17 mouse cellular contexts compared by ENCODE assay signal in genomic region chr16:44667118-44667517, GRCm38 (mm10). TPM values are rescaled to one million over a fixed set of nuclear protein-coding genes. Genes with fewer than 3 reads are reported as not detected.
A peak's percentile ranks its signal among the peaks of the same experiment; 100 is the strongest.
DNase-seq lines count a peak whose midpoint lies in the region; ATAC-seq lines count a peak whose summit lies in the region.
"Had no signal": no experiment of that assay in that cellular context is flagged by ENCODE, and none has a peak within 500 bp of the region (broad histone marks: within the 10 kb centered on the region; RNA-seq: fewer than 3 reads in every experiment).

No protein-coding gene starts in this region.

- peak overlapping the region; percentile 11; the same call in 1 of the 2 replicates for H3K27ac ChIP-seq in kidney, embryonic 16.5 days (ENCODE audit: low read length)
- H3K27ac ChIP-seq in forebrain, embryonic 11.5 days (ENCODE audit: low read depth, low read length), result peak overlapping the region; percentile 42; the same call in 1 of the 2 replicates
- peak overlapping the region; percentile 55; the same call in 1 of the 2 replicates for H3K27ac ChIP-seq in hindbrain, embryonic 12.5 days
- H3K27ac ChIP-seq in neural tube, embryonic 12.5 days, result 0 out of 2 replicates have a peak overlapping the region, but pooled peaks have one; percentile 7
- H3K27ac ChIP-seq: heart, embryonic 15.5 days; layer of hippocampus, adult 2 months had no signal

- no peak overlapping the region for H3K4me3 ChIP-seq in kidney, embryonic 16.5 days (ENCODE audit: low read length)
- H3K4me3 ChIP-seq in forebrain, embryonic 11.5 days (ENCODE audit: low read depth, low read length), result no peak overlapping the region
- no peak overlapping the region for H3K4me3 ChIP-seq in hindbrain, embryonic 12.5 days
- no peak overlapping the region for H3K4me3 ChIP-seq in neural tube, embryonic 12.5 days
- H3K4me3 ChIP-seq: heart, embryonic 15.5 days; layer of hippocampus, adult 2 months; megakaryocyte, embryonic 14.5 days; myocyte had no signal

- H3K36me3 ChIP-seq in kidney, embryonic 16.5 days (ENCODE audit: insufficient read depth, low read length), result no peaks in the 10 kb centered on the region
- H3K36me3 ChIP-seq in forebrain, embryonic 11.5 days (ENCODE audit: control insufficient read depth, insufficient read depth, low read length), result no peaks in the 10 kb centered on the region
- no peaks in the 10 kb centered on the region for H3K36me3 ChIP-seq in hindbrain, embryonic 12.5 days
- no peaks in the 10 kb centered on the region for H3K36me3 ChIP-seq in neural tube, embryonic 12.5 days
- H3K36me3 ChIP-seq: heart, embryonic 15.5 days had no signal

- no peaks in the 10 kb centered on the region for H3K27me3 ChIP-seq in kidney, embryonic 16.5 days (ENCODE audit: insufficient read depth, low read length)
- no peaks in the 10 kb centered on the region; the same call in 1 of the 2 replicates for H3K27me3 ChIP-seq in forebrain, embryonic 11.5 days (ENCODE audit: control insufficient read depth, insufficient read depth, low read length)
- no peaks in the 10 kb centered on the region for H3K27me3 ChIP-seq in hindbrain, embryonic 12.5 days
- H3K27me3 ChIP-seq in neural tube, embryonic 12.5 days (replicated peaks), result no peaks in the 10 kb centered on the region
- H3K27me3 ChIP-seq: CH12.LX; heart, embryonic 15.5 days had no signal

- no peak overlapping the region for H3K4me2 ChIP-seq in kidney, embryonic 16.5 days (replicated peaks; ENCODE audit: low read depth, low read length)
- no peak overlapping the region for H3K4me2 ChIP-seq in forebrain, embryonic 11.5 days (ENCODE audit: low read depth, low read length, severe bottlenecking)
- no peak overlapping the region for H3K4me2 ChIP-seq in hindbrain, embryonic 12.5 days (replicated peaks)
- H3K4me2 ChIP-seq in neural tube, embryonic 12.5 days (replicated peaks), result peak overlapping the region; percentile 0; the same call in 1 of the 2 replicates
- H3K4me2 ChIP-seq: heart, embryonic 15.5 days; lung, embryonic 14.5 days had no signal

- WGBS in kidney, embryonic 16.5 days, result 18% methylated on average over 6 of the region's 6 CpGs
- 73% methylated on average over 6 of the region's 6 CpGs for WGBS in forebrain, embryonic 11.5 days
- 54% methylated on average over 6 of the region's 6 CpGs for WGBS in hindbrain, embryonic 12.5 days
- WGBS in neural tube, embryonic 12.5 days, result 15% methylated on average over 6 of the region's 6 CpGs

- no peak overlapping the region for H3K9ac ChIP-seq in kidney, embryonic 16.5 days (replicated peaks; ENCODE audit: low read length)
- no peak overlapping the region for H3K9ac ChIP-seq in forebrain, embryonic 11.5 days (ENCODE audit: low read length)
- no peak overlapping the region for H3K9ac ChIP-seq in hindbrain, embryonic 12.5 days
- no peak overlapping the region for H3K9ac ChIP-seq in neural tube, embryonic 12.5 days
- H3K9ac ChIP-seq: heart, embryonic 15.5 days; lung, embryonic 14.5 days had no signal

- no peak; the same call in 1 of the 2 replicates for ATAC-seq in kidney, embryonic 16.5 days (ENCODE audit: low FRiP score, low TSS enrichment)
- ATAC-seq in forebrain, embryonic 11.5 days (replicated peaks; ENCODE audit: low FRiP score), result no peak
- no peak for ATAC-seq in hindbrain, embryonic 12.5 days (ENCODE audit: low FRiP score)
- peak; percentile 8 for ATAC-seq in neural tube, embryonic 12.5 days (ENCODE audit: low FRiP score, low read depth)
- ATAC-seq: inflammation-experienced regulatory T-cells, adult 6 months; Patski had no signal

- no peak for DNase-seq in kidney, adult 9 months
- no peak for DNase-seq in forebrain, embryonic 11.5 days (ENCODE audit: low spot score)
- DNase-seq in layer of hippocampus, adult 18-20 months (ENCODE audit: low spot score in 2 of 2), result no peak
- no peak for DNase-seq in heart, adult 18-20 months
- DNase-seq: gastrocnemius, postnatal 36 days; retina, postnatal 1 day had no signal

- no peaks in the 10 kb centered on the region for H3K9me3 ChIP-seq in kidney, embryonic 16.5 days (ENCODE audit: low read length)
- H3K9me3 ChIP-seq in forebrain, embryonic 11.5 days (ENCODE audit: control insufficient read depth, low read length), result no peaks in the 10 kb centered on the region
- no peaks in the 10 kb centered on the region for H3K9me3 ChIP-seq in hindbrain, embryonic 12.5 days (replicated peaks)
- H3K9me3 ChIP-seq in neural tube, embryonic 12.5 days, result no peaks in the 10 kb centered on the region
- H3K9me3 ChIP-seq: heart, embryonic 15.5 days had no signal

- H3K4me1 ChIP-seq in kidney, embryonic 16.5 days (ENCODE audit: insufficient read depth, low read length), result peaks cover 25% of the 10 kb centered on the region
- peaks cover 19% of the 10 kb centered on the region for H3K4me1 ChIP-seq in forebrain, embryonic 11.5 days (replicated peaks; ENCODE audit: control insufficient read depth, insufficient read depth, low read length)
- H3K4me1 ChIP-seq in hindbrain, embryonic 12.5 days, result peaks cover 34% of the 10 kb centered on the region
- peaks cover 53% of the 10 kb centered on the region for H3K4me1 ChIP-seq in neural tube, embryonic 12.5 days
- H3K4me1 ChIP-seq: megakaryocyte, embryonic 14.5 days had no signal

RNA-seq across cellular contexts. Expression of gene Nepro, which starts 57.0 kb away (rescaled TPM):
- 8.6 and 9.5 TPM in 2 replicates for polyA plus RNA-seq in kidney, embryonic 16.5 days (2015; fragmentation: Nextera tagmentation; extraction: Ambion mirVana)
- polyA plus RNA-seq in forebrain, embryonic 11.5 days (2014; fragmentation: Nextera tagmentation; extraction: Ambion mirVana), result 11.9 and 13.2 TPM in 2 replicates
- polyA plus RNA-seq in hindbrain, embryonic 12.5 days (2016; fragmentation: Nextera tagmentation; extraction: Ambion mirVana), result 9.4 and 9.9 TPM in 2 replicates
- polyA plus RNA-seq in neural tube, embryonic 12.5 days (2016; fragmentation: Nextera tagmentation; extraction: Ambion mirVana), result 8.9 and 9.3 TPM in 2 replicates
- 1 to 10 TPM; 5.5 to 5.8 TPM for total RNA-seq in layer of hippocampus, adult 18-20 months (2021)
- total RNA-seq in heart, adult 18-20 months (2021), result 1 to 10 TPM; 3.6 to 4.5 TPM
